Mouse (Mus musculus) layer of hippocampus, adult 8-10 months (tissue): ENCODE data around the gene Gm21294. TPM values are rescaled to one million over a fixed set of nuclear protein-coding genes. Genes with fewer than 3 reads are reported as not detected.
"Not testable (repeated sequence)": the region's sequence is repeated elsewhere in the genome, so short reads cannot be mapped to it uniquely, and the experiment has no call there.

Experiments
- DNase-seq, 2 experiments: peaks; one replicate each; pipeline ENCODE4 v3.0.0; 2022; ENCODE audit warnings: low spot score in 2 of 2
- total RNA-seq, 4 experiments: library from RNA; stranded (reverse); gene quantifications; 2 replicates each; pipeline ENCODE4 v1.2.4; 2022

Gene Gm21294
- total RNA-seq: not detected

GRCm38 (mm10) chrY:89052506-89052905 is at the start of gene Gm21294:
Gene Gm21294 (plus strand): TSS chrY:89052806.
- not testable (repeated sequence) for DNase-seq

- DNase-seq: peak; percentile 16 to 21
Observed at GRCm38 (mm10) chrY:89126246-89126645, 73.6 kb downstream of the Gm21294 start.
